Mouse (Mus musculus) megakaryocyte, embryonic 14.5 days (primary cell): ENCODE measurements around the gene Ccdc136. TPM values are rescaled to one million over a fixed set of nuclear protein-coding genes. Genes with fewer than 3 reads are reported as not detected.

Source experiments
- H3K27me3 ChIP-seq: replicated peaks from 2 replicates; pipeline ENCODE3; 2012; ENCODE audit warnings: inconsistent platforms
- H3K36me3 ChIP-seq: replicated peaks from 2 replicates; pipeline ENCODE3; 2012; ENCODE audit warnings: low read length, inconsistent platforms, mixed read lengths
- H3K4me1 ChIP-seq: 2 replicates; pipeline ENCODE4 v1.6.1; 2012; ENCODE audit warnings: inconsistent platforms
- H3K4me3 ChIP-seq: replicated peaks from 2 replicates; pipeline ENCODE3; 2012; ENCODE audit warnings: moderate library complexity, mild to moderate bottlenecking, inconsistent platforms
- H3K9me3 ChIP-seq: 2 replicates; pipeline ENCODE4 v1.6.1; 2012; ENCODE audit warnings: inconsistent platforms
- FLI1 ChIP-seq: IDR thresholded peaks from 2 replicates; pipeline ENCODE4 v1.6.1; 2012; ENCODE audit warnings: low read length, inconsistent platforms, mixed read lengths
- GATA1 ChIP-seq: IDR thresholded peaks from 3 replicates; pipeline ENCODE4 v1.6.1; 2012; ENCODE audit warnings: mixed read lengths, low read length, inconsistent platforms, borderline replicate concordance
- polyA plus RNA-seq: library from polyadenylated mRNA; stranded (reverse); fragments of >175 nt; gene quantifications from 2 replicates; pipeline ENCODE4 v1.2.3, GENCODE M21; 2012; ENCODE audit warnings: low replicate concordance; ENCODE audit not compliant: insufficient read depth

The Ccdc136 gene
- polyA plus RNA-seq, 1 experiment, result not detected

DNA sequence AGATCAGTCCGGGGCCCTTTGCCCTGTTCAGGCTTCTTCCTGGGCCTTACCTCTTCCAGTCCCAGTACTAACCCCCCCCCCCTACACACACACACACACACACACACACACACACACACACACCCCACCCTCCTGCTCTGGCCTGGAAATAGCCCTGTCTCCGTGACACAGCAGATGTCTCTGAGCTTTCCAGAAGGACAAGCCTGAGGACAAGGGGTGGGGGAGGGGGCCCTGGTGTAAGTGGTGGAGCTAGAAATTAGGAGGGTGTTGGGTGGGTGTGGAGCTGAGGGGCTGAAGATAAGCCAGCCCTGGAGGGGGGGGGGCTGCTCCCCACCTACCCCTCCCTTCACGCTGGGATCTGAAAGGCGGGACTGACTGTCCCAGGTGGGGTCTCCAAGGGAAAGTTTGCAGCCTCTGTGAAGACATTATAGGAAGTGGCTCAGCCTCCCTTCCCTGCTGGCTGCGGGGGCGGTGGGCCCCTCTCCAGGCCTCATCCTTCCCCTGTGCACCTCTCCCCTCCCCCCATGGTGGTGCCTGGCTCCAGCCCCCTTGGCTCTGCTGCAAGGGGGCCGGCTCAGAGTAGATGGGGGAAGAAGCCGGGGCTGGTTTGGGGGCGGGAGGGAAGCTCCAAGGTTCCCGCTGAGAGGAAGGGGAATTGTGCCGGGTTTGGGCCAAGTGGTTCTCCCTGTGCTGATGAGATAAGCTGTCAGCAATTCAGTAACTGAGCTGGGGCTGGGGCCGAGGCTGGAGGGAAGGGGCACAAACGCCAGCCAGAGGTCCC is 39.0 kb downstream of the Ccdc136 start:
- peaks cover 97% of the 10 kb centered on the region for H3K27me3 ChIP-seq
- peaks cover 36% of the 10 kb centered on the region for H3K4me1 ChIP-seq
- no peaks in the 10 kb centered on the region for H3K9me3 ChIP-seq
- peak overlapping the region; percentile 38 for H3K4me3 ChIP-seq
- TF ChIP-seq GATA1 (no peak), FLI1 (no peak)
- no peaks in the 10 kb centered on the region for H3K36me3 ChIP-seq

DNA sequence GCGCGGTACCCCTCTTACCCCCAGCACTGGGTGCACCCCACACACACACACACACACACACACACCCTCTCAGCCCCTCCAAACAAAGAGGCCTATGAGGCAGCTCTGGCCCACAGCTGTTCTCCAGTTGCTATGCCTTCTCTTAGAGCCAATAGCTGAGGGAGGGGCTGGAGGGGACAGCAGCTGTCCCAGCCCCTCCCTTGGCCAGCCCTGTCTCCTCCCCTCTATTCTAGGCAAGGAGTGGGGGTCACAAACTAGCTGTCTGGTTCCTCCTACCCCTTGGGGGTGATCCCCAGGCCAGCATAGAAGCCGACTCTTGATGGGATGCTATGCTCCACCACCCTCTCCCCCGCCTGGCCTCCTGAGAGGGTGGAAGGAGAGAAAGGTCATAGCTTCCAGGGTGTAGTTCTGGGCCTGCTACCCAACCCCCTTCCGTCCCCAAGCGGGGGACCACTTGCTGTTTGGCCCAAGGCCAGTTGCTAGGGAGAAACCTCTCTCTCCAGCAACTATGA is 39.9 kb downstream of the Ccdc136 start:
- Histone ChIP-seq H3K36me3 (no peaks in the 10 kb centered on the region), H3K4me3 (no peak overlapping the region), H3K4me1 (peaks cover 36% of the 10 kb centered on the region), H3K9me3 (no peaks in the 10 kb centered on the region), H3K27me3 (peaks cover 97% of the 10 kb centered on the region)
- TF ChIP-seq GATA1, result no peak
- TF ChIP-seq FLI1, result no peak

DNA sequence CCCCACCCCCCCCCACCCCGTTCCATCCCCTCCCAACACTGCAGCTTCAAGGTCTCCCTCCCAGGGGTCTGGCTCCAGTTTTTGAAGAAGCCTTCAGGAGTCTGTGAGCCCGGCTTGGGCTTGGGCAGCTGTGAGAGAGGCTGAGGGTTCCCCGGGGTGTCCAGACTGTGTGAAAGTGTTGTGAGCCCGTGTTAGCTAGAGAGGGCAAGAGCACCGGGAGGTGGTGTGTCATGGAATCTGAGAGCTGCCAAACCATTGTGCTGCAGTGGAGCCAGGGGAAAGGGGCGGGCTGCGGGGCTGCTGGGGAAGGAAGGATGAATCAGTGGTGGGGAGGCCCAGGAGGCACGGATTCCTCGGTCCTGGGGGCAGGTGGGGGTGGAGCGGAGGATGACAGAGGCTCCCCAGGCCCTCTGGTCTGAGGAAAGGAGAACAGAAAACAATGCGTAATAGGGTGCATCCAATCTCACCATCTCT is 40.4 kb downstream of the Ccdc136 start:
- no peak for TF ChIP-seq GATA1
- TF ChIP-seq FLI1, result no peak
- Histone ChIP-seq H3K9me3 (no peaks in the 10 kb centered on the region), H3K4me3 (no peak overlapping the region), H3K36me3 (no peaks in the 10 kb centered on the region), H3K4me1 (peaks cover 36% of the 10 kb centered on the region), H3K27me3 (peaks cover 96% of the 10 kb centered on the region)

DNA sequence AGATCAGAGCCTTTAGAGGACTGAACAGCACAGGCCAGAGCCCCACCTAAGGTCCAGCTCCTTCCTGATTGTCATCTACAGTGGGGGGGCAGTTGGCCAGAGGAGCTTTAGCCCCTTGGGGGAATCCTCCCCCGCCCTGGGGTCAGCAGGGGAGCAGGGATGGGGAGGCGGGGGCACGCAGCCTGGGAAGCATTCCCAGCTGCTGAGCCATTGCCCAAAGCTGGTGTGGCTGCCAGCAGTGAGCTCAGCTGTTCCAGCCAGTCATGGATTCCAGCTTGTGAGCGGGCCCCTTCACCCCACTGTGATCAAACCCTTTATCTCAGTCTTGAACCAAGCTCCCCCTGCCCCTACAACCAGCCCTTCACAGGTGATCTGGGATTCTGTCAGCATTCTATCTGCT is 43.1 kb downstream of the Ccdc136 start:
- no peaks in the 10 kb centered on the region for H3K36me3 ChIP-seq
- H3K27me3 ChIP-seq, result peaks cover 96% of the 10 kb centered on the region
- H3K4me3 ChIP-seq, result no peak overlapping the region
- H3K4me1 ChIP-seq, result peaks cover 20% of the 10 kb centered on the region
- no peaks in the 10 kb centered on the region for H3K9me3 ChIP-seq
- TF ChIP-seq GATA1 (no peak), FLI1 (no peak)

DNA sequence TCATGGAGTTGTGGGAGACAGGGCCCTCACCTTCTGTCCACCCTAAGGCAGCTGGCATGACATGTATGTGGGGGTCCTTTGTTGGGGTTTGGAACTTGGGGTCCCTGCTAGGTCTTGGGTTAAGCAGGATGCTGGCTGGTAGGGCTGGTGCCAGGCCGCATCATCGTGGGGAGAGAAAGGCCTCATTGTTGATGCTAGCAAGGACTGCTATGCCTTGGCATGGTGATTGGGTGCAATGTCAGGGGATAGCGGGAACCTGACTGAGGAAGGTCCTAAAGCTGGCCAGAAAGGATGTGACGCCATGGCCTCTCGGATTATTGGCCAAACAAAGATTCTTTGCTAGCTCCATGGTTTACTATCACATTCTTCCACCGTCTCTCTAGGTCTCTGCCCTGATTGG is 43.7 kb downstream of the Ccdc136 start:
- H3K9me3 ChIP-seq, result no peaks in the 10 kb centered on the region
- H3K36me3 ChIP-seq, result no peaks in the 10 kb centered on the region
- peaks cover 93% of the 10 kb centered on the region for H3K27me3 ChIP-seq
- no peak overlapping the region for H3K4me3 ChIP-seq
- H3K4me1 ChIP-seq, result peaks cover 15% of the 10 kb centered on the region
- no peak for TF ChIP-seq GATA1
- TF ChIP-seq FLI1, result no peak

DNA sequence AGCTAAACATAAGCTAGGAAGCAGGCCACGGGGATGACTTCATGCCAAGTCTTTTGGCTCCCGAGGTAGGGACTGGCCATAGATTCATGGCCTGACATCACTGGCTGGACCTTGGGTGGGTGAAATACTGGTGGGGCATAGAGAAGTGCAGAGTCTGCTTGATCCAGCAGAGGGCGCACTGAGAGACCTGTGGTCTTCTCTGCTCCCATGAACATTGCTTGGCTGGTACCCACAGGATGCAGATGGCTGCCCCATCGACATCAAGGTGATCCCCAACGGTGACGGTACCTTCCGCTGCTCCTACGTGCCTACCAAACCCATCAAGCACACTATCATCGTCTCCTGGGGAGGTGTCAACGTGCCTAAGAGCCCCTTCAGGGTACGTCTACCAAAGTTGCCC is 48.7 kb downstream of the Ccdc136 start:
- TF ChIP-seq GATA1 (no peak), FLI1 (no peak)
- Histone ChIP-seq H3K4me3 (no peak overlapping the region), H3K36me3 (no peaks in the 10 kb centered on the region), H3K4me1 (no peaks in the 10 kb centered on the region; the same call in 1 of the 2 replicates), H3K9me3 (peaks cover 4% of the 10 kb centered on the region; the same call in 1 of the 2 replicates), H3K27me3 (peaks cover 92% of the 10 kb centered on the region)

DNA sequence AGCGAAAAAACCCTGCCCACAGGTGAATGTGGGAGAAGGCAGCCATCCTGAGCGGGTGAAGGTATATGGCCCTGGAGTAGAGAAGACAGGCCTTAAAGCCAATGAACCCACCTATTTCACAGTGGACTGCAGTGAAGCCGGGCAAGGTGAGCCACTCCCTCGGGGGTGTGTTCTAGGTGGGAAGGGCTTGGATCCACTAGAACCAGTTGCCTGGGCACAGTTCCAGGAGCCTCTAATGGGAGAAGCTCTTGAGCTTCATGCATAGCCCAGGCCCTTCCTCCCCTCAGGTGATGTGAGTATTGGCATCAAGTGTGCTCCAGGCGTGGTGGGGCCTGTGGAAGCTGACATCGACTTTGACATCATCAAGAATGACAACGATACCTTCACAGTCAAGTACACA is 49.2 kb downstream of the Ccdc136 start:
- Histone ChIP-seq H3K4me3 (no peak overlapping the region), H3K27me3 (peaks cover 88% of the 10 kb centered on the region), H3K9me3 (peaks cover 4% of the 10 kb centered on the region; the same call in 1 of the 2 replicates), H3K4me1 (no peaks in the 10 kb centered on the region; the same call in 1 of the 2 replicates), H3K36me3 (no peaks in the 10 kb centered on the region)
- TF ChIP-seq FLI1 (no peak), GATA1 (no peak)

DNA sequence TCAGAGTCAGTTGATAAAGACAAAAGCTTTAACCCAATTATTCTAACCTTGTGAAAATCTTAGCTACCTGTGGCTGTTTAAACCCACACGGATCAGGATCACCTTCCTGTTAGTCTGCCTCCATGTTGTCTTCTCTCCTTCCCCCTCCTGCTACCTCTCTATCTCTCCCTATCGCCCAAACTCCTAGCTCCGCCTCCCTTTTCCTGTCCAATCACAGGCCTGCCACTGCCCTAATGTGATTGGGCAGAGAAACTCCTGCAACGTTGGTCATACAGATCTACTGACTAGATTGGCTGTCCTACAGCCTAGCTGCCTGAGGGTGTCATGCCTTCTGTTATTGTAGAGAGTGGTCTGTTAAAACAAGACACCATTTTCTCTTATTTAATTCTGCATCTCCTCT is 53.7 kb downstream of the Ccdc136 start:
- Histone ChIP-seq H3K9me3 (peaks cover 4% of the 10 kb centered on the region; the same call in 1 of the 2 replicates), H3K36me3 (no peaks in the 10 kb centered on the region), H3K4me3 (no peak overlapping the region), H3K4me1 (no peaks in the 10 kb centered on the region; the same call in 1 of the 2 replicates), H3K27me3 (peaks cover 88% of the 10 kb centered on the region)
- TF ChIP-seq FLI1, result no peak
- no peak for TF ChIP-seq GATA1

DNA sequence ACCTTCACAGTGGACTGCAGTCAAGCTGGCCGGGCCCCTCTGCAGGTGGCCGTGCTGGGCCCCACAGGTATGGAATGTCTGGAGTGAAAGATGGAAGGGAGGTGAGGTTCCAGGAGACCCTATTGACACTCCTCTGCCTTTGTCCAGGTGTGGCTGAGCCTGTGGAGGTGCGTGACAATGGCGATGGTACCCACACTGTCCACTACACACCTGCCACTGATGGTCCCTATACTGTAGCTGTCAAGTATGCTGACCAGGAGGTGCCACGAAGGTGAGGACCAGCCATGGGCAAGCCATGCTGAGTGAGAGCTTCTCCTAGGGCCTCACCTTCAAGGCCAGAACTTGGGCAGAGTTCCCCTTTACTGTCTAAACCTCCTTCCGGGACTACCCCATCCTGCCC is 54.6 kb downstream of the Ccdc136 start:
- TF ChIP-seq FLI1, result no peak
- TF ChIP-seq GATA1, result no peak
- H3K4me1 ChIP-seq, result no peaks in the 10 kb centered on the region; the same call in 1 of the 2 replicates
- peaks cover 4% of the 10 kb centered on the region; the same call in 1 of the 2 replicates for H3K9me3 ChIP-seq

DNA sequence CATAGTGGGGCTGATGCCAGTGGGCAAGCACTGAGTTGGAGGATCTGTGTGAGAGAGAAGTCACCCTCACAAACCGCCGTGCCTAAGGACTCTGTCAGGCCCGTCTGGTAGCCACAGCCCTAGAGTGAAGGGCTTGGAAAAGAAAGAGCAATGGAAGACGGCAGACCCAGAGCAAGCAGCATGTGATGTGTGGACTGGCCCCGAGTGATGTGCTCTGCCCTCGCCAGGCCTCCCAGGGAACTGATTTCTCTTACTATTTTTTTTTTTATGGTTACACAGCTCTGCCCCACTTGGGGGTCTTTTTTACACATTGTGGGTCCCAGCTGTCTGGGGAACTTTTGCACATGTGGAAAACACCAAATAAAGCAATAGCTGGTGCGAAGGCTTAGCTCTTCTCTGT is 65.4 kb downstream of the Ccdc136 start:
- H3K9me3 ChIP-seq, result no peaks in the 10 kb centered on the region

More for the DNA sequence above, 54.6 kb downstream of the Ccdc136 start:
- no peaks in the 10 kb centered on the region for H3K36me3 ChIP-seq
- no peak overlapping the region for H3K4me3 ChIP-seq
- H3K27me3 ChIP-seq, result peaks cover 88% of the 10 kb centered on the region

More for the DNA sequence above, 65.4 kb downstream of the Ccdc136 start:
- peaks cover 8% of the 10 kb centered on the region for H3K4me1 ChIP-seq
- H3K36me3 ChIP-seq, result no peaks in the 10 kb centered on the region
- TF ChIP-seq FLI1, result no peak
- TF ChIP-seq GATA1, result no peak
- peaks cover 57% of the 10 kb centered on the region for H3K27me3 ChIP-seq
- no peak overlapping the region for H3K4me3 ChIP-seq
